ENCODE assay signal across 21 mouse cellular contexts in the genomic region with DNA sequence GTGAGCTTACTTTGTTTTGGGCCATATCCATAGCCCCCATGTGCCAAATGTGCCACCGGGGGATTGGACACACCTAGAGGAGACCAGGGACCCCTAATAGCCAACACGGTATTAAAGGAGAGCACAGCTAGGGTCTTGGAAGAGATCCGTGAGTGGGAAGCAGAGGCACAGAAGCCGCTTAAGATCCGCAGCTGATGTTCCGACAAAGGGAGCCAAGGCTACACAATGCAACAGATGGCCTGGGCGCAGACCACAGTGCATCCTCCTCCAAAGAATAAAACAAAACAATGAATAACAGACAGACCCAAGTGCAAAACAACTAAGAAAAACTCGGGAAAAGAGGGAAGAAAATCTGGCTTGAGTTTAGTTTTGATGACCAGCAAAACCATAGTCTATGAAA.
DNase-seq lines count a peak whose midpoint lies in the region; ATAC-seq and TF ChIP-seq lines count a peak whose summit lies in the region.
"Had no signal": no experiment of that assay in that cellular context is flagged by ENCODE, and none has a peak within 500 bp of the region (broad histone marks: within the 10 kb centered on the region; RNA-seq: fewer than 3 reads in every experiment).

No protein-coding gene starts in this region.

- TF ChIP-seq EP300 in heart, adult 2 months (IDR thresholded peaks at IDR 0.05; ENCODE audit: insufficient read depth, low read depth, low read length), result no peak

- no peak overlapping the region for H3K9ac ChIP-seq in embryonic facial prominence, embryonic 15.5 days
- no peak overlapping the region for H3K9ac ChIP-seq in heart, adult 2 months (ENCODE audit: low read depth, low read length)
- H3K9ac ChIP-seq: hindbrain, embryonic 12.5 days; kidney, embryonic 15.5 days; liver, embryonic 13.5 days; midbrain, embryonic 12.5 days had no signal

- DNase-seq in embryonic facial prominence, embryonic 10.5 days (ENCODE audit: low spot score), result no peak
- no peak for DNase-seq in heart, adult 2 months
- no peak for DNase-seq in heart, embryonic 10.5 days (ENCODE audit: low spot score)
- DNase-seq in left cerebral cortex, postnatal 4 days, result peak; percentile 22
- DNase-seq in left cerebral cortex, postnatal 36 days (ENCODE audit: low spot score in 2 of 2), result no peak
- DNase-seq in skeletal muscle tissue, adult 2 months (ENCODE audit: low read depth, low spot score), result peak; percentile 32
- DNase-seq: adrenal gland, postnatal 10 days; cerebellum, adult 8-10 months; kidney, adult 11 months; kidney, postnatal 36 days; liver, embryonic 13.5 days; lung, adult 2 months; lung, postnatal 14 days; right cerebral cortex, adult 18-20 months; right cerebral cortex, postnatal 4 days; thymus, adult 18-20 months; thymus, postnatal 36 days had no signal

- intact Hi-C loops in heart, adult 2 months (cut with DNase I), result no loop called here
- intact Hi-C loops in left cerebral cortex, postnatal 4 days (cut with DNase I), result no loop called here
- intact Hi-C loops in left cerebral cortex, postnatal 36 days (cut with DNase I), result no loop called here

- H3K9me3 ChIP-seq in embryonic facial prominence, embryonic 15.5 days (replicated peaks), result no peaks in the 10 kb centered on the region
- H3K9me3 ChIP-seq in embryonic facial prominence, embryonic 10.5 days, result no peaks in the 10 kb centered on the region
- H3K9me3 ChIP-seq in heart, embryonic 10.5 days, result no peaks in the 10 kb centered on the region
- H3K9me3 ChIP-seq: hindbrain, embryonic 12.5 days; kidney, embryonic 15.5 days; liver, embryonic 13.5 days; midbrain, embryonic 12.5 days had no signal

- 64% methylated on average over 8 of the region's 8 CpGs for WGBS in embryonic facial prominence, embryonic 15.5 days
- 83% methylated on average over 8 of the region's 8 CpGs for WGBS in embryonic facial prominence, embryonic 10.5 days
- 73% methylated on average over 8 of the region's 8 CpGs for WGBS in heart, adult 2 months
- 87% methylated on average over 8 of the region's 8 CpGs for WGBS in heart, embryonic 10.5 days

- no peaks in the 10 kb centered on the region; the same call in 1 of the 2 replicates for H3K4me1 ChIP-seq in embryonic facial prominence, embryonic 15.5 days
- H3K4me1 ChIP-seq in embryonic facial prominence, embryonic 10.5 days, result no peaks in the 10 kb centered on the region
- H3K4me1 ChIP-seq in heart, adult 2 months (ENCODE audit: control insufficient read depth, insufficient read depth, low read length), result peaks cover 9% of the 10 kb centered on the region
- peaks cover 19% of the 10 kb centered on the region for H3K4me1 ChIP-seq in heart, embryonic 10.5 days
- H3K4me1 ChIP-seq: hindbrain, embryonic 12.5 days; kidney, embryonic 15.5 days had no signal

- no peak overlapping the region for H3K4me3 ChIP-seq in embryonic facial prominence, embryonic 15.5 days (replicated peaks)
- H3K4me3 ChIP-seq in embryonic facial prominence, embryonic 10.5 days, result no peak overlapping the region
- no peak overlapping the region for H3K4me3 ChIP-seq in heart, adult 2 months
- no peak overlapping the region for H3K4me3 ChIP-seq in heart, embryonic 10.5 days
- H3K4me3 ChIP-seq: hindbrain, embryonic 12.5 days; kidney, embryonic 15.5 days; liver, embryonic 13.5 days; midbrain, embryonic 12.5 days had no signal

- no peak for ATAC-seq in embryonic facial prominence, embryonic 15.5 days (ENCODE audit: insufficient number of reproducible peaks, low FRiP score, low TSS enrichment, low read depth)

- no peaks in the 10 kb centered on the region for H3K27me3 ChIP-seq in embryonic facial prominence, embryonic 15.5 days
- H3K27me3 ChIP-seq in embryonic facial prominence, embryonic 10.5 days (replicated peaks; ENCODE audit: low read depth, poor library complexity, severe bottlenecking), result no peaks in the 10 kb centered on the region
- no peaks in the 10 kb centered on the region for H3K27me3 ChIP-seq in heart, adult 2 months (ENCODE audit: control insufficient read depth, insufficient read depth, low read length)
- no peaks in the 10 kb centered on the region for H3K27me3 ChIP-seq in heart, embryonic 10.5 days (ENCODE audit: insufficient read depth, poor library complexity, severe bottlenecking)
- H3K27me3 ChIP-seq: hindbrain, embryonic 12.5 days; kidney, embryonic 15.5 days; liver, embryonic 13.5 days; midbrain, embryonic 12.5 days had no signal

- no peak for TF ChIP-seq CTCF in heart, adult 2 months (IDR thresholded peaks at IDR 0.05)

- no peak for TF ChIP-seq POLR2A in heart, adult 2 months (IDR thresholded peaks at IDR 0.05; ENCODE audit: insufficient read depth, low read depth, low read length)

- peaks cover 16% of the 10 kb centered on the region for H3K36me3 ChIP-seq in embryonic facial prominence, embryonic 15.5 days
- H3K36me3 ChIP-seq in embryonic facial prominence, embryonic 10.5 days (replicated peaks), result peaks cover 13% of the 10 kb centered on the region
- H3K36me3 ChIP-seq in heart, adult 2 months (ENCODE audit: control insufficient read depth, insufficient read depth, low read length), result peaks cover 9% of the 10 kb centered on the region
- peaks cover 49% of the 10 kb centered on the region for H3K36me3 ChIP-seq in heart, embryonic 10.5 days

- no peak overlapping the region for H3K4me2 ChIP-seq in embryonic facial prominence, embryonic 15.5 days (replicated peaks)
- H3K4me2 ChIP-seq: hindbrain, embryonic 12.5 days; kidney, embryonic 15.5 days; liver, embryonic 13.5 days; midbrain, embryonic 12.5 days had no signal

- 0 out of 2 replicates have a peak overlapping the region, but pooled peaks have one; percentile 28 for H3K27ac ChIP-seq in embryonic facial prominence, embryonic 15.5 days (replicated peaks)
- H3K27ac ChIP-seq in embryonic facial prominence, embryonic 10.5 days (replicated peaks), result no peak overlapping the region
- peak overlapping the region; percentile 5; the same call in 1 of the 2 replicates for H3K27ac ChIP-seq in heart, adult 2 months
- no peak overlapping the region for H3K27ac ChIP-seq in heart, embryonic 10.5 days
- H3K27ac ChIP-seq: hindbrain, embryonic 12.5 days; kidney, embryonic 15.5 days; liver, embryonic 13.5 days; midbrain, embryonic 12.5 days had no signal

- H3K79me2 ChIP-seq in heart, adult 2 months (replicated peaks; ENCODE audit: control insufficient read depth, insufficient read depth, low read length), result no peaks in the 10 kb centered on the region

Comparison
In these comparisons a context has a peak if more than half of its experiments do, and no peak if none do; other contexts are left out.
1. H3K27ac ChIP-seq: peak in embryonic facial prominence, embryonic 15.5 days (single experiment) and heart, adult 2 months (single experiment); none in embryonic facial prominence, embryonic 10.5 days (single experiment) and heart, embryonic 10.5 days (single experiment).
2. DNase-seq: peak in left cerebral cortex, postnatal 4 days (single experiment) and skeletal muscle tissue, adult 2 months (single experiment); none in embryonic facial prominence, embryonic 10.5 days (single experiment), heart, adult 2 months (0 of 2), heart, embryonic 10.5 days (single experiment) and left cerebral cortex, postnatal 36 days (0 of 2).